Mouse (Mus musculus) lung, postnatal 0 days (tissue): ENCODE measurements around the gene Snai1. TPM values are rescaled to one million over a fixed set of nuclear protein-coding genes. Genes with fewer than 3 reads are reported as not detected.

ENCODE experiments used
- ATAC-seq: fragments of 200-750 bp; cut with Nextera tagmentation; 2 replicates; pipeline ENCODE4 v1.8.0; 2017; ENCODE audit warnings: moderate library complexity
- DNase-seq: peaks from one replicate; pipeline ENCODE4 v3.0.0-alpha.2; 2016; ENCODE audit warnings: low spot score
- H3K27ac ChIP-seq: fragments of 300-500 bp; sonication (generic); 2 replicates; pipeline ENCODE4 v1.5.1; 2014; ENCODE audit warnings: antibody characterized with exemption, mild to moderate bottlenecking, low read length, mixed read lengths
- H3K27me3 ChIP-seq: fragments of 300-500 bp; sonication (generic); replicated peaks from 2 replicates; pipeline ENCODE4 v1.6.1; 2014; ENCODE audit warnings: low read length, mixed read lengths; ENCODE audit not compliant: insufficient read depth
- H3K36me3 ChIP-seq: fragments of 300-500 bp; sonication (generic); 2 replicates; pipeline ENCODE4 v1.6.1; 2014; ENCODE audit warnings: low read length, mixed read lengths; ENCODE audit not compliant: insufficient read depth
- H3K4me1 ChIP-seq: fragments of 300-500 bp; sonication (generic); 2 replicates; pipeline ENCODE4 v1.6.1; 2014; ENCODE audit warnings: antibody characterized with exemption, low read depth, low read length, mixed read lengths; ENCODE audit not compliant: insufficient read depth
- H3K4me2 ChIP-seq: fragments of 300-500 bp; sonication (generic); replicated peaks from 2 replicates; pipeline ENCODE4 v1.6.1; 2014; ENCODE audit warnings: low read depth, mild to moderate bottlenecking, low read length, moderate library complexity, mixed read lengths
- H3K4me3 ChIP-seq: fragments of 300-500 bp; sonication (generic); 2 replicates; pipeline ENCODE4 v1.5.1; 2014; ENCODE audit warnings: low read depth, low read length
- H3K9ac ChIP-seq: fragments of 300-500 bp; sonication (generic); replicated peaks from 2 replicates; pipeline ENCODE4 v1.6.1; 2014; ENCODE audit warnings: low read depth, mild to moderate bottlenecking
- H3K9me3 ChIP-seq: fragments of 300-500 bp; sonication (generic); 2 replicates; pipeline ENCODE4 v1.6.1; 2016; ENCODE audit warnings: low read length, mixed read lengths
- CTCF ChIP-seq: IDR thresholded peaks from 2 replicates; pipeline ENCODE4 v1.5.1; 2016; ENCODE audit warnings: antibody characterized with exemption, mild to moderate bottlenecking
- EP300 ChIP-seq: IDR thresholded peaks from 2 replicates; pipeline ENCODE4 v1.6.1; 2016; ENCODE audit warnings: antibody characterized with exemption, mild to moderate bottlenecking, control low read depth
- WGBS: fragments of 180-500 bp; shearing (Covaris S2); extraction: QIAGEN DNeasy Blood & Tissue Kit; methylation state at CpG from one replicate; pipeline ENCODE4 v1.1.7; 2014; 5-methylcytosine and 5-hydroxymethylcytosine counted together
- polyA plus RNA-seq: library from polyadenylated mRNA; unstranded; fragments of >200 nt; fragmentation: Nextera tagmentation; extraction: Ambion mirVana; gene quantifications from 2 replicates; pipeline ENCODE4 v1.2.1, GENCODE M21; 2015

The Snai1 gene
- polyA plus RNA-seq, 1 experiment from 2014 or later: 63.0 TPM

DNA sequence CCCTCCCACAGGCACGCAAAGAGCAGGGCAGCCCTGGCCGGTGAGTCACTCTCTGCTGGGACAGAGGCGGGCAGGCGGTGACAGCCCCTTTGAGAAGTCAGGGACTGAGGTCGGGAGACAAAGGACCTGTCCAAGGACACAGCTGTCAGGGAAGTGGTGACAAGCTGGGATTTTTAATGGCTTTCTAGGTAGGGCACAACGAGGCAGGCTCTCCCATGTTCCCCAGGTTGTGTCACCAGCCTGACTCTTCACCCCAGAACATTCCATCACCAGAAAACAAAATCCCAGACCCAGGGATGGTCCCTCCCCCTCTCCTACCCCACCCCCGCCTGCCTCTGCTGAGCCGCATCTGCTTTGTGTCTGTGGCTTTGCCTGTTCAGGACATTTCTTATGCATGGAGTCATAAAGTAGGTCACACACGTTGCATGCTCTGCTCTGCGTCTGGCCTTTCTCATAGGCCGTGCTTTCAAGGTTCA lies 15.0 kb downstream of the Snai1 start:
- H3K4me1 ChIP-seq: no peaks in the 10 kb centered on the region
- peak; percentile 62 for DNase-seq
- no peak overlapping the region for H3K4me2 ChIP-seq
- no peak overlapping the region for H3K4me3 ChIP-seq
- 39% methylated on average over 11 of the region's 11 CpGs for WGBS
- no peak for TF ChIP-seq EP300
- no peak for TF ChIP-seq CTCF
- no peaks in the 10 kb centered on the region for H3K9me3 ChIP-seq
- H3K27me3 ChIP-seq: no peaks in the 10 kb centered on the region
- H3K9ac ChIP-seq: no peak overlapping the region
- ATAC-seq: peak; percentile 85
- H3K27ac ChIP-seq: peak overlapping the region; percentile 27; the same call in 1 of the 2 replicates
- no peaks in the 10 kb centered on the region for H3K36me3 ChIP-seq

DNA sequence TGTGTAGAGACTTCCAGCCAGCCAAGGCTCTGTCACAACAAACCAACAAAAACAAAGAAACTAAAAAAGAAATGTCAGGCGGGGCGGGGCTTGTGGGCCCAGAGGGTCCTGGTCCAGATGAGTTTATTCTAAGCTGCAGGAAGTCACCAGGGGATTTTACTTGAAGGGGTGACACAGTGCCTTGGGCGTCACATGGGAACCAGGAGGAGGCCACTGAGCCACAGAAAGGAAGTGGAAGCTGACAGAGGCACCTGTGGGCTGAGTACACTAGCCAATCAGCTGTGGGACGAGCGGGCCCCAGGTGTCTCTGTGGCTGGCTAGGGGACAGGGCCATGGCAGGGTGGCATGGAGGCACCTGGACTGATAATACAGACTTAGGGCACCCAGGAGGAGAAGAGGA lies 17.8 kb downstream of the Snai1 start:
- no peak overlapping the region for H3K9ac ChIP-seq
- WGBS: 86% methylated on average over 5 of the region's 5 CpGs
- ATAC-seq: no peak
- no peak overlapping the region for H3K4me2 ChIP-seq
- TF ChIP-seq EP300 (no peak), CTCF (no peak)
- no peak overlapping the region for H3K4me3 ChIP-seq
- no peaks in the 10 kb centered on the region for H3K9me3 ChIP-seq
- H3K36me3 ChIP-seq: no peaks in the 10 kb centered on the region
- H3K4me1 ChIP-seq: no peaks in the 10 kb centered on the region
- no peak overlapping the region for H3K27ac ChIP-seq
- no peaks in the 10 kb centered on the region for H3K27me3 ChIP-seq
- DNase-seq: no peak

- Histone ChIP-seq H3K4me2 (peak overlapping the region; percentile 34; the same call in 1 of the 2 replicates), H3K27ac (no peak overlapping the region), H3K9ac (no peak overlapping the region), H3K4me1 (peaks cover 1% of the 10 kb centered on the region; the same call in 1 of the 2 replicates), H3K27me3 (no peaks in the 10 kb centered on the region), H3K9me3 (no peaks in the 10 kb centered on the region), H3K4me3 (no peak overlapping the region), H3K36me3 (no peaks in the 10 kb centered on the region)
- no peak for ATAC-seq
- TF ChIP-seq EP300 (no peak), CTCF (no peak)
- no peak for DNase-seq
- WGBS: 19% methylated on average over 24 of the region's 27 CpGs
Measured at GRCm38 (mm10) chr2:167559413-167559812, 21.4 kb downstream of the Snai1 start.

- H3K9ac ChIP-seq: no peak overlapping the region
- no peaks in the 10 kb centered on the region for H3K9me3 ChIP-seq
- H3K4me3 ChIP-seq: no peak overlapping the region
- H3K4me1 ChIP-seq: peaks cover 2% of the 10 kb centered on the region; the same call in 1 of the 2 replicates
- H3K27ac ChIP-seq: no peak overlapping the region
- no peaks in the 10 kb centered on the region for H3K36me3 ChIP-seq
- H3K4me2 ChIP-seq: no peak overlapping the region
- H3K27me3 ChIP-seq: no peaks in the 10 kb centered on the region
- ATAC-seq: 0 out of 2 replicates have a peak, but pooled peaks have one; percentile 14
- WGBS: 13% methylated on average over 8 of the region's 8 CpGs
- TF ChIP-seq EP300 (no peak), CTCF (no peak)
- DNase-seq: peak; percentile 26
Measured at GRCm38 (mm10) chr2:167562101-167562500, 24.1 kb downstream of the Snai1 start.

- 66% methylated on average over 5 of the region's 5 CpGs for WGBS
- Histone ChIP-seq H3K36me3 (no peaks in the 10 kb centered on the region), H3K27ac (peak overlapping the region; percentile 51), H3K9me3 (no peaks in the 10 kb centered on the region), H3K4me2 (no peak overlapping the region), H3K4me3 (no peak overlapping the region), H3K27me3 (no peaks in the 10 kb centered on the region), H3K9ac (no peak overlapping the region), H3K4me1 (peaks cover 2% of the 10 kb centered on the region; the same call in 1 of the 2 replicates)
- DNase-seq (no peak), ATAC-seq (no peak)
- no peak for TF ChIP-seq EP300
- TF ChIP-seq CTCF: no peak
Measured at GRCm38 (mm10) chr2:167563035-167563434, 25.0 kb downstream of the Snai1 start.

GRCm38 (mm10) chr2:167563703-167564102 lies 25.7 kb downstream of the Snai1 start:
- no peaks in the 10 kb centered on the region for H3K27me3 ChIP-seq
- ATAC-seq: peak; percentile 67
- peak; percentile 54 for DNase-seq
- no peaks in the 10 kb centered on the region for H3K9me3 ChIP-seq
- 0 out of 2 replicates have a peak overlapping the region, but pooled peaks have one; percentile 62 for H3K27ac ChIP-seq
- H3K36me3 ChIP-seq: no peaks in the 10 kb centered on the region
- TF ChIP-seq EP300: no peak
- no peak overlapping the region for H3K4me3 ChIP-seq
- H3K4me1 ChIP-seq: peaks cover 2% of the 10 kb centered on the region; the same call in 1 of the 2 replicates
- WGBS: 36% methylated on average over 12 of the region's 12 CpGs
- H3K4me2 ChIP-seq: no peak overlapping the region
- no peak overlapping the region for H3K9ac ChIP-seq
